Mouse (Mus musculus): ENCODE results near the gene Parn.
"Not testable (repeated sequence)": the region's sequence is repeated elsewhere in the genome, so short reads cannot be mapped to it uniquely, and the experiment has no call there.

Gene Parn

DNA sequence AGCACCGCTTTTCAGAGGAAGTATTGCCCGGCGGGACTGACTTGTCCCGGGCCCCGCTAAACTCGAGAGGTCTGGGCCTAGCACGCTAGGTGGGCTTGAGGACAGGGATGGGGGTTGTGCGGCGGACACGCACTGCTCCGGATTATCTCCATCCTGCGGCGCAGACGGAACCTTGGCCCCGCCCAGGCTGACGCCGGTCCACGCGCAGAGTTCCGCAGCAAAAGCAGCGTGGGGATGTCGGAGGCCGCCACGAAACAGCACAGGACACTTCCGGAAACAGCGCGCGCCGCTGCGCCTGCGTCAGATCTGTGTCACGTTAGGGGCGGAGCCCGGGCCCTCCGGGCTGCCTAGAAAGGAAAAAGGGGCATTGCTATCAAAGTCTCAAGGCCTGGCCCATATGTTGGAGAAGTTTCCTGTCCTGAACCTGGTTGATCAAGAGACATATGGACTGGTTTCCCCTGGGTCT lies at the start of gene Parn:
Parn (minus strand) TSS at position 293 of the 466 bp plus-strand sequence.
- peak; percentile 85 to 89 for DNase-seq (ENCODE audit: low spot score in 2 of 2)

DNA sequence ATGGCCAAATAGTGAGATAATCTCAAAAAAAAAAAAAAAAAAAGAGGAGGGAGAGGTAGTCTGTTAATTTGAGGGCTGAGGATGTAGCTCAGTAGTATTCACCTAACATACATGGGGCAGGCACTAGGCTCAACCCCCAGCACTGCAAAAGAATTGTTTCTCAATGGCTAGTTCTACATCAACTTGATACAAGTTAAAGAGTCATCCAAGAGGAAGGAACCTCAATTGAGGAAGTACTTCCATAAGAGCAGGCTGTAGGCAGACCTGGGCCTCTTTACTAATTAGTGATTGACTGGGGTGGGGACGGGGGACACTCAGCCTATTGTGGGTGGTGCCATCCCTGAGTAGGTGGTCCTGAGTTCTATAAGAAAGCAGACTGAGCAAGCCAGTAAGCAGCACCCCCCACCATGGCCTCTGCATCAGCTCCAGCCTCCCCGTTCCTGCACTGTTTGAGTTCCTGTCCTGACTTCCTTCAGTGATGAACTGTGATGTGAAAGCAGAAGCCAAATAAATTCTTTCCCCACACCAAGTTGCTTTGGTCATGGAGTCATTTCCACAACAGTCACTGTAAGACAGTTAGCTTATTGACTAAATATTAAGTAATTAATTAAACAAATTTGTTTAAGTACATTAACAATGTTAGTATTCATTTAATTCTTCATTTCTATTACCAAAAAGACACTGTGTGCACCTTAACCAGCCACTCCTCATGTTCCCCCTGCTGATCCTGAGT lies 49.0 kb upstream of the Parn start:
- DNase-seq (ENCODE audit: low spot score in 2 of 2) = no peak

DNA sequence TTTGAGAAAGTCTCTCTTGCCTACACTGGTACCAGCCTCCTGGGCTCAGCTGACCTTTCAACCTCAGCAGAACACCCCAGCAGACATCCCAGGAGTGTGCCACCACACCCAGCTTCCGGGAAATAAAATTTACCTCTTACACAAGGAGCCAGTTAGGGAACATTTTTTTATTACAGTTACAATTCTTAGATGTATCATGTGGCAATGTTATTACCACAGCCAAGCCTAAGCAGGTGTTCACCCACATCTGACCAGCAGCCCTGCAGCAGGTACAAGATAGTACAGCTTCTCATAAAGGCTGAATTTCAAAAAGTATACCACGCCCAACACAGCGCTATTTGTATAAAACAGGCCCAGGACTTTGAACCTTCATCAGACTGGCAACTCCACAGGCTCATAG lies 46.9 kb upstream of the Parn start:
- DNase-seq (ENCODE audit: low spot score in 2 of 2) = no peak

- no peak for DNase-seq (ENCODE audit: low spot score in 2 of 2)
Measured at GRCm38 (mm10) chr16:13704676-13705075, 36.7 kb upstream of the Parn start.

- DNase-seq (ENCODE audit: low spot score in 2 of 2) = no peak
Measured at GRCm38 (mm10) chr16:13702184-13702583, 34.2 kb upstream of the Parn start.

DNA sequence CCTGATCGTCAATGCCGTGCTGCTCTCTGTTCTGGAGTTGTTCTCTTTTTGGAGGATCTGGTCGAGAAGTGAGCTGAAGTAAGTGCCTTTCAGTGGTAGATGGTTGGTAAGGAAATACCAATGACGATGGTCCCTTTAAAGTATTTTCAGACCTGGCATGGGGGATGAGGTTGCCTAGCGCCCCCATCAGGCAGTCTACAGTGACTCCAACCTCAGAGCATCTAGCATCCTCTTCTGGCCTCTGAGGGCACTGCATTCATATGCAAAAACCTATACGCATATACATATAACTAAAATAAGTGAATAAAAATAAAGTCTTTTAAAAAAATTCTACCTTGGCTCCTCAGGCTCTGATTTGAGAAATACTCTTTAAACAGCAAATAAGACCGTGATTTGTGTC lies 31.0 kb upstream of the Parn start:
- no peak for DNase-seq (ENCODE audit: low spot score in 2 of 2)

GRCm38 (mm10) chr16:13678601-13679319 lies 10.8 kb upstream of the Parn start:
- no peak for DNase-seq (ENCODE audit: low spot score in 2 of 2)

GRCm38 (mm10) chr16:13674511-13674910 lies 6.5 kb upstream of the Parn start:
- no peak for DNase-seq (ENCODE audit: low spot score in 2 of 2)

DNA sequence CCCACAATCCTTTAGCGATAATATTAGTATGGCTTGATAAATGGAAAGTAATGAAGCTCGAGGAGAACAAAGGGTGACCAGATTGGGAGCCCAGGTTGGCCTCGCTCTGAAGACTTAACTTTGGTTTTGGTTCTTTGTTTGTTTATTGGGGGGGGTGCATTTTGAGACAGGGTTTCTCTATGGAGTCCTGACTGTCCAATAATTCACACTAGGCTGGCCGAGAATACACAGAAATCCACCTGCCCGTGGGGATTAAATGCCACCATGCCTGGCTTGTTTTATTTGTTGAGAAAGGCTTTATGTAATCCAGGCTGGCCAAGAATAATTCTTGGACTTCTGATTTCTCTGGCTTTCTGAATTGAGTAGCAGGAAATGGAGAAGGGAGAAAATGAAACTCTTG lies 5.1 kb upstream of the Parn start:
- DNase-seq (ENCODE audit: low spot score in 2 of 2) = no peak

DNA sequence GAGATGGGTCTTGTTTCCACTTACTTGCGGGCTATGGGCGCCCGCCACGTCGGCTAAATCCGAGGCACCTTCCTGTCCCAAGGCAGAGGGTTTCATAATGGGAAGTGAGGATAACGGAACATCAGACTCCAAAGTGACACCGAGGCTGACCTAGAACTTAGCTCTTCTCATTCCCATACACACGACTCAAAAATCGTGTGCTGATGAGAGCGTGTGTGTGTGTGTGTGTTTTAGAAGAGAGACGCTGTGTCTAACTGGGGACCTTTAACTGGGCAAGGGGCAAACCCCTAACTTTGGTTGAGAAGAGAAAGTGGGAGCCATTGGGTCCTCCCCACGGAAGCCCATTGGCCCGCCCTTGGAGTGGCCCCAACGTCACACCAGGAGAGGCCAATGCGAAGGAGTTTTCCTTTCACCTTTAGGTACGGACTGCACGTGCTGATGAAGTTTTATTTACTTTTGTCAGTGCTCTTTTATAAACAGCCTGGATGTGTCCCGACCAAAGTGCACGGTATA lies 4.5 kb upstream of the Parn start:
- peak; percentile 39 to 54 for DNase-seq (ENCODE audit: low spot score in 2 of 2)

- DNase-seq (ENCODE audit: low spot score in 2 of 2) = peak; percentile 74 to 81
Measured at GRCm38 (mm10) chr16:13671685-13672385, 3.9 kb upstream of the Parn start, which contains the start of the genes Bfar and 3110001I22Rik. Gene Bfar, plus strand, starts transcription at chr16:13671858. Gene 3110001I22Rik, plus strand, starts transcription at chr16:13671929.

GRCm38 (mm10) chr16:13670896-13671295 lies 2.9 kb upstream of the Parn start:
- not testable (repeated sequence) for DNase-seq (ENCODE audit: low spot score in 2 of 2)

DNA sequence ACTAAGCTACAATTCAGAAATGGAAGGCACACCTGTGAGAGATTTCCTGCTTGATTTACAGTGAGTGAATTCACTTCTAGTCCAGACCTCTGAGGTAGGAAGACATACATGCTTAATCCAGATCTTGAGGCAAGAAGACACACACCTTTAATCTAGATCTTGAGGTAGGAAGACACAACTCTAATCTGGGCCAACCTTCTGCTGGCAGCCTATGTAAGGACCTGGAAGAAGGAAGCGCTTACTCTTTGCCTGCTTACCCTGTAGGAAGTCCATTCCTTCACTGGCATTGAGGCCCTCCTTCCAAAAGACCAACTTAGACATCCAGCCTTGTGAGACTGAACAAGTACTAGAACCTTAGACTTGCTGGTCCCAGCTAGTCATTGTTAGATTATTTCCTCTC lies 1.3 kb upstream of the Parn start:
- no peak for DNase-seq (ENCODE audit: low spot score in 2 of 2)

DNA sequence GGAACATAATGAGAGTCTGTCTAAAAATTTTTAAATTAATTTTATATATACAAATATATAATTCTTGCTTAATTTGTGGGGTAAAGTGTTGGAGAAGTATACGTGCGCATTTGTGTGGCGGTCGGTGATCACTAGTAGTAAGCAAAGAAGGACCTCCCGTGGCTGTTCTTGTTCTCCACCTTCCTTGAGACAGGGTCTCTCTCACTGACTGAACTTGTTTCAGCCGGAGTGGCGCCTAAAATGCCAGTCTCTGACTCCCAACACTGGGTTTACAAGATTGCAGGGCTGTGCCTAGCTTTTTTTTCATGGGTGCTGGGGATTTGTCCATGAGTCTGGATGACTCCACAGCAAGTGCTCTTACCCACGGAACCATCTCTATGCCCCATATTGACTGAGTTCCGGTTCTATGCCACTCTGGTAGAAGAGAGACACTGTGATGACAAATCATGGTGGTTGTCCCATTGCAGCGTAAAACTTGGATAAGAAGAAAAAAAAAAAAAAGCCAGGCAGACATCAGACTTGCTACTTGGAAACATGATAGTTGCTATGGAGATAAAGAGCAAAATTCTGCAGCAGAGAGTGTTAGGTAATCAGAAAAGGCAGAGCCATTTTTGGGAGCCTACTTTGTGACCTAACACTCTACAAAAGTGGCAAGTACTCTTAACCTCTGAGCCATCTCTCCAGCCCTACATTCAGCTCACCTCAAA lies 585 bp upstream of the Parn start:
- no peak for DNase-seq (ENCODE audit: low spot score in 2 of 2)

- no peak for DNase-seq (ENCODE audit: low spot score in 2 of 2)
Measured at GRCm38 (mm10) chr16:13660736-13661135, 7.2 kb downstream of the Parn start.

DNA sequence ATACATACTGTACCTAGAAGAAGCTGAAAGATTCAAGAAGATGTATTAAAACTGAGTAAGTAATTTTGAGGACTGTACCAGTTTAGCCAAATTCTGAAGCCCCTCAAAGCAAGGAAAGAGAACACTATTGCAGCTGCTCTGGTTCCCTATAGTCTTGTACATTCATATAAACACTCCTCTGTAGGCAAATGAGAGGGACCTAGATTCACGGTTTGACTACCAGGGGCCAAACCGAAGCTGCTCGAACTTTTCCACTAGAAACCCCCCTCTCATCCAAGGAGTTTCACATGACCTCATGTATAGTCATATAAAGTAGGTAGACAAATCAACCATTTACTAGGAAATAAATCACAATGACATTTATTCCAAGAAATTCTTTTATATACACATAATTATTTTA lies 9.1 kb downstream of the Parn start:
- DNase-seq (ENCODE audit: low spot score in 2 of 2) = no peak

- no peak for DNase-seq (ENCODE audit: low spot score in 2 of 2)
Measured at GRCm38 (mm10) chr16:13645930-13646329, 22.0 kb downstream of the Parn start.

DNA sequence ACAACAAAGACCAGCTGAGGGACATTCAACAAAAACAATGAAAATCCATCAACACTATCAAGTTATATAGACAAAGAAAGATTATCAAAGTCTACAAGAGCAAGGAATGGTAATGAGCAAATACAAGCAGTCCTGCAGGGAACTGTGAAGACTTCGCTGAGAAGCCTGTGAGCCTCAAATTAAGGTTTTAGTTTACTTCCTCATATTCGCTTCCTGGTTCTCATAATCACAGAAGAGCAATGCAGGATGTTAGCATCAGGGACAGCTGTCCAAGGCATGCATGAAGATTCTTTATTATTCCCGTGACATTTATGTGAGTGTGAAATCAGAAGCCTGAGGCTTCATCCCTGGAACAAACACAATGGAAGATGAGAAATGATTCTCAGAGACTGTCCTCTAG lies 23.5 kb downstream of the Parn start:
- no peak for DNase-seq (ENCODE audit: low spot score in 2 of 2)

- peak in 1 of 2 experiments; percentile 11 for DNase-seq (ENCODE audit: low spot score in 2 of 2)
Measured at GRCm38 (mm10) chr16:13640064-13640463, 27.9 kb downstream of the Parn start.

GRCm38 (mm10) chr16:13639508-13639907 lies 28.5 kb downstream of the Parn start:
- no peak for DNase-seq (ENCODE audit: low spot score in 2 of 2)

- not testable (repeated sequence) for DNase-seq (ENCODE audit: low spot score in 2 of 2)
Measured at GRCm38 (mm10) chr16:13638198-13638597, 29.8 kb downstream of the Parn start.

DNA sequence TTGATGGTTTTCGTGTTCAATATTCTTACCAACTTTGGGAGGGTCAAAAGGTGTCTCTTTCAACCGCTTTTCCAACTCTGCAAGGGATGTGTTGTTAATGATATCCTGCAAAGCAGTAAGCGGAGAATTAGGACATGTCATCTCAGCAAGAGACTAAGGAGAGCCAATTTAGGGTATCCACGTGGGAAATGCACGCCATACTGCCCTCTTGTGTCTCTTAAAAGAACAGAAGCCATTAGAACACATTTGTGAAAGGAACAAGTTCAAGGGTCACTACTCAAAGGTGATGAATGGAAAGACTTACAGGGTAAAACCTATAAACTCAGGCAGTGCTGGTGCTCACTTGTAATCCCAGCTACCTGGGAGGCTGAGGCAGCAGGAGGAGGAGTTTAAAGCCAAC lies 39.6 kb downstream of the Parn start:
- DNase-seq (ENCODE audit: low spot score in 2 of 2) = no peak
